Mouse (Mus musculus): Measurements from ENCODE around the gene Ryk.

Ryk gene

GRCm38 (mm10) chr9:102955866-102956265, 121.1 kb downstream of the Ryk start:
- no peak for DNase-seq
